Comparison of ENCODE assay signal across 12 mouse cellular contexts in the genomic region with DNA sequence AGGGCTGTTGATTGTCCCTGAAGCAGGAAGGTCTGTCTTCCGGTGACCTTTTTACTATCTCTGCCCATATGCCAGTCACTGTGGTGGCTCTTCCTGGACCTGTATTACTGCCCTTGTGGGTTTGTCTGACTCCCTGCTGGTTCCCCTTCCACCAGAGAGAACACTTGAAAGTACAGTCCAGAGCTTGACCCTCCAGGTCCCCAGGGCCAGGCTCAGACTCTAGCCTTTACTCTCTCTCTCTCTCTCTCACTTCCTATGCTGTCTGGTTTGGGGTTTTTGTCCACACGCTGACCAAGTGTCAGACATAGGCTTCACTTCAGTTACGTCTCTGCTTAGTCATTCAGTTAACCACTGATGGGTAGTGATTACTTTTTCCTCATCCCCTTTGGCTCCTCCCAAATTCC. TPM values are rescaled to one million over a fixed set of nuclear protein-coding genes. Genes with fewer than 3 reads are reported as not detected.
DNase-seq lines count a peak whose midpoint lies in the region; ATAC-seq and TF ChIP-seq lines count a peak whose summit lies in the region.
"Had no signal": no experiment of that assay in that cellular context is flagged by ENCODE, and none has a peak within 500 bp of the region (broad histone marks: within the 10 kb centered on the region; RNA-seq: fewer than 3 reads in every experiment).

No protein-coding gene starts in this region.

- no peaks in the 10 kb centered on the region for H3K27me3 ChIP-seq in limb, embryonic 10.5 days (ENCODE audit: low read depth, poor library complexity, severe bottlenecking)
- no peaks in the 10 kb centered on the region for H3K27me3 ChIP-seq in forebrain, embryonic 15.5 days
- H3K27me3 ChIP-seq: limb, embryonic 15.5 days; stomach, embryonic 15.5 days had no signal

- intact Hi-C loops in gastrocnemius, adult 2 months (cut with DNase I): no loop called here

- H3K4me3 ChIP-seq in gastrocnemius, adult 2 months: no peak overlapping the region
- no peak overlapping the region for H3K4me3 ChIP-seq in brown adipose tissue, adult 24 weeks (ENCODE audit: insufficient read depth, low read depth, low read length)
- no peak overlapping the region for H3K4me3 ChIP-seq in macrophage (ENCODE audit: inconsistent target)
- no peak overlapping the region for H3K4me3 ChIP-seq in limb, embryonic 10.5 days
- H3K4me3 ChIP-seq in forebrain, embryonic 15.5 days: no peak overlapping the region
- H3K4me3 ChIP-seq: limb, embryonic 15.5 days; stomach, embryonic 15.5 days had no signal

- H3K36me3 ChIP-seq in macrophage (ENCODE audit: inconsistent target): no peaks in the 10 kb centered on the region
- H3K36me3 ChIP-seq in limb, embryonic 10.5 days: no peaks in the 10 kb centered on the region
- no peaks in the 10 kb centered on the region for H3K36me3 ChIP-seq in forebrain, embryonic 15.5 days
- H3K36me3 ChIP-seq: limb, embryonic 15.5 days; stomach, embryonic 15.5 days had no signal

- 31% methylated on average over 3 of the region's 3 CpGs for WGBS in macrophage (ENCODE audit: missing documents)
- WGBS in limb, embryonic 10.5 days: 92% methylated on average over 3 of the region's 3 CpGs
- 87% methylated on average over 3 of the region's 3 CpGs for WGBS in forebrain, embryonic 15.5 days

- no peak for TF ChIP-seq CTCF in gastrocnemius, adult 2 months (IDR thresholded peaks at IDR 0.05)

- H3K9ac ChIP-seq in forebrain, embryonic 15.5 days (replicated peaks): no peak overlapping the region
- H3K9ac ChIP-seq: limb, embryonic 15.5 days; stomach, embryonic 15.5 days had no signal

- H3K4me1 ChIP-seq in brown adipose tissue, adult 24 weeks (ENCODE audit: control insufficient read depth, insufficient read depth, insufficient read length, low read length): peaks cover 36% of the 10 kb centered on the region
- H3K4me1 ChIP-seq in limb, embryonic 10.5 days: no peaks in the 10 kb centered on the region
- no peaks in the 10 kb centered on the region for H3K4me1 ChIP-seq in forebrain, embryonic 15.5 days

- DNase-seq in gastrocnemius, adult 2 months: no peak
- no peak for DNase-seq in gastrocnemius, postnatal 4 days (ENCODE audit: low spot score in 2 of 2)
- peak; percentile 79 for DNase-seq in layer of hippocampus, adult 9-11 months
- DNase-seq in layer of hippocampus, adult 18-20 months (ENCODE audit: low spot score in 2 of 2): no peak
- no peak for DNase-seq in limb, embryonic 10.5 days (ENCODE audit: low spot score)
- DNase-seq: right cerebral cortex, adult 18-20 months had no signal

- H3K79me2 ChIP-seq in macrophage (ENCODE audit: inconsistent target): no peaks in the 10 kb centered on the region

- ATAC-seq in forebrain, embryonic 15.5 days (replicated peaks): no peak
- ATAC-seq: forebrain, embryonic 14.5 days had no signal

- no peak overlapping the region for H3K4me2 ChIP-seq in forebrain, embryonic 15.5 days (replicated peaks)
- H3K4me2 ChIP-seq: limb, embryonic 15.5 days; stomach, embryonic 15.5 days had no signal

- no peaks in the 10 kb centered on the region for H3K9me3 ChIP-seq in limb, embryonic 10.5 days (replicated peaks)
- H3K9me3 ChIP-seq in forebrain, embryonic 15.5 days: no peaks in the 10 kb centered on the region
- H3K9me3 ChIP-seq: limb, embryonic 15.5 days; stomach, embryonic 15.5 days had no signal

- peak overlapping the region; percentile 85 for H3K27ac ChIP-seq in gastrocnemius, adult 2 months
- H3K27ac ChIP-seq in brown adipose tissue, adult 24 weeks (replicated peaks; ENCODE audit: low read depth, low read length): peak overlapping the region; percentile 78
- peak overlapping the region; percentile 52 for H3K27ac ChIP-seq in macrophage
- no peak overlapping the region for H3K27ac ChIP-seq in limb, embryonic 10.5 days
- no peak overlapping the region for H3K27ac ChIP-seq in forebrain, embryonic 15.5 days (replicated peaks)

RNA-seq across cellular contexts. Expression of gene Cd81, which starts 9.6 kb away (rescaled TPM):
- 100 to 1,000 TPM; 100 to 129 TPM for total RNA-seq in gastrocnemius, adult 2 months (2021)
- 100 to 1,000 TPM; 347 to 375 TPM for total RNA-seq in gastrocnemius, postnatal 4 days (2021)
- 100 to 1,000 TPM; 459 to 481 TPM for total RNA-seq in layer of hippocampus, adult 18-20 months (2021)
- polyA plus RNA-seq in brown adipose tissue, adult 24 weeks (2012; ENCODE audit: insufficient read depth, insufficient read length, missing spikeins): 289 and 375 TPM in 2 replicates
- 100 to 1,000 TPM in 1 of 26 experiments, 10 to 100 TPM in 25; 16.9 to 122 (median 35.5) TPM for total RNA-seq in macrophage (2018; cell fraction: chromatin; rRNA removed)
- total RNA-seq in macrophage (2018; cell fraction: cytosol; rRNA removed): 100 to 1,000 TPM; 101 to 168 (median 133) TPM
- total RNA-seq in macrophage (2018; cell fraction: nucleus; rRNA removed): 100 to 1,000 TPM in 16 of 26 experiments, 10 to 100 TPM in 10; 64.2 to 209 (median 121) TPM
- 105 to 150 TPM (median 143 TPM) in 3 replicates for polyA plus RNA-seq in macrophage (2018)
- polyA plus RNA-seq in limb, embryonic 10.5 days (2016; fragmentation: Nextera tagmentation; extraction: Ambion mirVana): 267 and 310 TPM in 2 replicates
- 286 and 294 TPM in 2 replicates for polyA plus RNA-seq in forebrain, embryonic 15.5 days (2015; fragmentation: Nextera tagmentation; extraction: Ambion mirVana)

RNA-seq across cellular contexts. Expression of gene Tssc4, which starts 26.1 kb away (rescaled TPM):
- 1 to 10 TPM; 6.6 to 8.2 TPM for total RNA-seq in gastrocnemius, adult 2 months (2021)
- total RNA-seq in gastrocnemius, postnatal 4 days (2021): 10 to 100 TPM; 24.5 to 26.8 TPM
- 10 to 100 TPM; 39.1 to 48.2 TPM for total RNA-seq in layer of hippocampus, adult 18-20 months (2021)
- 6.7 and 13.2 TPM in 2 replicates for polyA plus RNA-seq in brown adipose tissue, adult 24 weeks (2012; ENCODE audit: insufficient read depth, insufficient read length, missing spikeins)
- 10 to 100 TPM in 16 of 26 experiments, 1 to 10 TPM in 10; 3.8 to 29.1 (median 11.1) TPM for total RNA-seq in macrophage (2018; cell fraction: chromatin; rRNA removed)
- 10 to 100 TPM in 22 of 26 experiments, 1 to 10 TPM in 4; 6.4 to 19.3 (median 16.0) TPM for total RNA-seq in macrophage (2018; cell fraction: cytosol; rRNA removed)
- total RNA-seq in macrophage (2018; cell fraction: nucleus; rRNA removed): 10 to 100 TPM in 23 of 26 experiments, 1 to 10 TPM in 3; 5.4 to 31.7 (median 18.3) TPM
- 11.1 to 20.1 TPM (median 14.3 TPM) in 3 replicates for polyA plus RNA-seq in macrophage (2018)
- 145 and 157 TPM in 2 replicates for polyA plus RNA-seq in limb, embryonic 10.5 days (2016; fragmentation: Nextera tagmentation; extraction: Ambion mirVana)
- 103 and 106 TPM in 2 replicates for polyA plus RNA-seq in forebrain, embryonic 15.5 days (2015; fragmentation: Nextera tagmentation; extraction: Ambion mirVana)

RNA-seq across cellular contexts. Expression of gene Tspan32, which starts 38.1 kb away (rescaled TPM):
- under 1 TPM; 0.23 to 0.39 TPM for total RNA-seq in gastrocnemius, adult 2 months (2021)
- under 1 TPM; 0.88 to 0.96 TPM for total RNA-seq in gastrocnemius, postnatal 4 days (2021)
- under 1 TPM in 1 of 2 experiments, not detected in 1; 0.17 TPM for total RNA-seq in layer of hippocampus, adult 18-20 months (2021)
- 0.83 and 1.3 TPM in 2 replicates for polyA plus RNA-seq in brown adipose tissue, adult 24 weeks (2012; ENCODE audit: insufficient read depth, insufficient read length, missing spikeins)
- 10 to 100 TPM in 22 of 26 experiments, 1 to 10 TPM in 4; 3.4 to 54.6 (median 29.8) TPM for total RNA-seq in macrophage (2018; cell fraction: chromatin; rRNA removed)
- 10 to 100 TPM; 10.3 to 29.2 (median 21.3) TPM for total RNA-seq in macrophage (2018; cell fraction: cytosol; rRNA removed)
- total RNA-seq in macrophage (2018; cell fraction: nucleus; rRNA removed): 10 to 100 TPM in 24 of 26 experiments, 1 to 10 TPM in 2; 8.3 to 55.5 (median 26.9) TPM
- polyA plus RNA-seq in macrophage (2018): 12.2 to 22.1 TPM (median 14.6 TPM) in 3 replicates
- 5.5 TPM in 2 replicates for polyA plus RNA-seq in limb, embryonic 10.5 days (2016; fragmentation: Nextera tagmentation; extraction: Ambion mirVana)
- 0.33 and 0.64 TPM in 2 replicates for polyA plus RNA-seq in forebrain, embryonic 15.5 days (2015; fragmentation: Nextera tagmentation; extraction: Ambion mirVana)

RNA-seq across cellular contexts. Expression of gene Trpm5, which starts 51.5 kb away (rescaled TPM):
- not detected for total RNA-seq in gastrocnemius, adult 2 months (2021)
- total RNA-seq in gastrocnemius, postnatal 4 days (2021): 10 to 100 TPM in 1 of 2 experiments, 1 to 10 TPM in 1; 10.0 to 10.3 TPM
- under 1 TPM in 1 of 2 experiments, not detected in 1; 0.07 TPM for total RNA-seq in layer of hippocampus, adult 18-20 months (2021)
- polyA plus RNA-seq in brown adipose tissue, adult 24 weeks (2012; ENCODE audit: insufficient read depth, insufficient read length, missing spikeins): not detected in 2 replicates
- under 1 TPM in 1 of 26 experiments, not detected in 25; 0.35 TPM for total RNA-seq in macrophage (2018; cell fraction: chromatin; rRNA removed)
- total RNA-seq in macrophage (2018; cell fraction: cytosol; rRNA removed): not detected
- not detected for total RNA-seq in macrophage (2018; cell fraction: nucleus; rRNA removed)
- polyA plus RNA-seq in macrophage (2018): not detected in 3 replicates
- polyA plus RNA-seq in limb, embryonic 10.5 days (2016; fragmentation: Nextera tagmentation; extraction: Ambion mirVana): 0.88 and 1.9 TPM in 2 replicates
- 1.2 and 1.3 TPM in 2 replicates for polyA plus RNA-seq in forebrain, embryonic 15.5 days (2015; fragmentation: Nextera tagmentation; extraction: Ambion mirVana)

Comparison
In these comparisons a context has a peak if more than half of its experiments do, and no peak if none do; other contexts are left out.
1. H3K27ac ChIP-seq: peak in gastrocnemius, adult 2 months (single experiment), brown adipose tissue, adult 24 weeks (single experiment) and macrophage (single experiment); none in limb, embryonic 10.5 days (single experiment) and forebrain, embryonic 15.5 days (single experiment).